Mouse (Mus musculus) kidney, postnatal 25 days (tissue): ENCODE results near the gene Kmt2d.
A peak's percentile ranks its signal among the peaks of the same experiment; 100 is the strongest.

Source experiments
- DNase-seq, 2 experiments: peaks; one replicate each; pipeline ENCODE4 v3.0.0; 2021; ENCODE audit warnings: mixed read lengths in 2 of 2

Kmt2d gene

GRCm38 (mm10) chr15:98793141-98793698 lies 77.8 kb downstream of the Kmt2d start:
- no peak for DNase-seq

- DNase-seq, result no peak
These were observed 78.6 kb downstream of the Kmt2d start for GRCm38 (mm10) chr15:98792233-98793020.

GRCm38 (mm10) chr15:98791771-98792170 lies 79.2 kb downstream of the Kmt2d start:
- no peak for DNase-seq

- no peak for DNase-seq
These were observed 79.8 kb downstream of the Kmt2d start for GRCm38 (mm10) chr15:98791221-98791620.

DNA sequence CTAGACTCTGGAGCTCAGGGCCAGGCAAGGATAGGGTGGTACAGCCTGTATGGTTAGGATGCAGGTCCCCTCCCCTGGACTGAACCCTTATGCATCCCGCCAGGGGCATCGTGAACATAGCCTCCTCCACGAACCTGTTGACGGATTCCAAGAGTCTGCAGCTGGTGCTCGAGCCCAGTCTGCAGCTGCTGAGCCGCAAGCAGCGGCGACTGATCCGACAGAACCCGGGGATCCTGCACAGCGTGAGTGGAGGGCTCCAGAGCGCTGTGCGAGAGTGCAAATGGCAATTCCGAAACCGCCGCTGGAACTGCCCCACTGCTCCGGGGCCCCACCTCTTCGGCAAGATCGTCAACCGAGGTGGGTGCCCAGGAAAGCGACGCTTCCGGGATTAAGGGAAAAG lies 80.2 kb downstream of the Kmt2d start:
- DNase-seq, result no peak

DNA sequence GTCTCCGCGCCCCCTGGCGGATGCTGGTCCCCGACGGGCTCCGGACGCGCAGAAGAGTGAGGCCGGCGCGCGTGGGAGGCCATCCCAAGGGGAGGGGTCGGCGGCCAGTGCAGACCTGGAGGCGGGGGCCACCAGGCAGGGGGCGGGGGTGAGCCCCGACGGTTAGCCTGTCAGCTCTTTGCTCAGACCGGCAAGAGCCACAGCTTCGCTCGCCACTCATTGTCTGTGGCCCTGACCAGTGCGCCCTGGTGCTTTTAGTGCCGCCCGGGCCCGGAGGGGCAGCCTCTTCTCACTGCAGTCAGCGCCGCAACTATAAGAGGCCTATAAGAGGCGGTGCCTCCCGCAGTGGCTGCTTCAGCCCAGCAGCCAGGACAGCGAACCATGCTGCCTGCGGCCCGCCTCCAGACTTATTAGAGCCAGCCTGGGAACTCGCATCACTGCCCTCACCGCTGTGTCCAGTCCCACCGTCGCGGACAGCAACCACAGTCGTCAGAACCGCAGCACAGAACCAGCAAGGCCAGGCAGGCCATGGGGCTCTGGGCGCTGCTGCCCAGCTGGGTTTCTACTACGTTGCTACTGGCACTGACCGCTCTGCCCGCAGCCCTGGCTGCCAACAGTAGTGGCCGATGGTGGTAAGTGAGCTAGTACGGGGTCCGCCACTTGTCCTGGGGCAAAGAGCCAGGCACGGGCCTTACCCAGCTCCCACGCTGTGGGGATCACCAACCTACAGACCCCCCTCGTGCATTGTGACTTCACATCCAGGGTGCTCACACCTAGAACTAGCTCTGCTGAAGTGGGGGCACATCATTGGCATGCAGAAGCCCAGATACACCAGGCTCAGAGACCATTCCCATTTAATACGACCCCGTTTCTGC lies 81.1 kb downstream of the Kmt2d start, which contains the start of gene Wnt1:
Gene Wnt1 (plus strand): TSS at position 197 of the 875 bp plus-strand sequence.
- DNase-seq, result peak; percentile 65 to 68

DNA sequence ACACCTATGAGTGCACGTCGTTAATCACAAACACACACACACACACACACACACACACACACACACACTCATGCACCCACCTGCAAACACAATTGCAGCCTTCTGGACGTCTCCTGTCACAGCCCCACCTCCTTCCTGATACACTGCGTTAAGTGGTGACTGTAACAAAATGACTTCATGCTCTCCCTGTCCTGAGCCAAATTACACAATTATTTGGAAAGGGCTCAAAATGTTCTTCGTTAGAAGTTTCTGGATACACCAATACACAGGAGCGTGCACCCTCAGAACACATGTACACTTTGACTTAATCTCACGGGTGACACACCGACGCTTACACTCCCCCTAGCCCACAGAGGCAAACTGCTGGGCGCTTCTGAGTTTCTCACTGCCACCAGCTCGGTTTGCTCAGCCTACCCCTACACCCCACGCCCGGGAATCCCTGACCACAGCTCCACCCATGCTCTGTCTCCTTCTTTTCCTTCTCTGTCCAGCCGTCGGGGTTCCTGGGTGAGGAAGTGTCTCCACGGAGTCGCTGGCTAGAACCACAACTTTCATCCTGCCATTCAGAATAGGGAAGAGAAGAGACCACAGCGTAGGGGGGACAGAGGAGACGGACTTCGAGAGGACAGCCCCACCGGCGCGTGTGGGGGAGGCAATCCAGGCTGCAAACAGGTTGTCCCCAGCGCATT lies 81.9 kb downstream of the Kmt2d start:
- no peak for DNase-seq

DNA sequence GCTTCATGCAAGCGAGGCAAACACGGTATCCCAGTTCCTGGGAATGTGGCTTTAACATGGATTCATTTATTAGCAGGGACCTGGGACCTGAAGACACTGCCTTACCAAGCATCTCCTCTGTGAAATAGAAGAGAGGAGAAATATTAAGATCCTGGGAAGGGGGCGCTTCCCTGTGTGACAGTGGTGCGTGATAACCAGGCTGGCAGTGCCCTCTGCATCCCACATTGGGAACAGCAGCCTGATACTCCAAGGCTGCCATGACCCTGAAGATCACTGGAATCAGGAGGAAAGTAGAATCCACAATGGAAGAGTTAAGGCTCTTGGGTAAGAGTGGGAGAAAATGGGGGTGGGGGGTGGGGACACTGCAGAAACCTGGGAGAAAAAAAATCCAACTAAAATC lies 83.1 kb downstream of the Kmt2d start:
- no peak for DNase-seq

DNA sequence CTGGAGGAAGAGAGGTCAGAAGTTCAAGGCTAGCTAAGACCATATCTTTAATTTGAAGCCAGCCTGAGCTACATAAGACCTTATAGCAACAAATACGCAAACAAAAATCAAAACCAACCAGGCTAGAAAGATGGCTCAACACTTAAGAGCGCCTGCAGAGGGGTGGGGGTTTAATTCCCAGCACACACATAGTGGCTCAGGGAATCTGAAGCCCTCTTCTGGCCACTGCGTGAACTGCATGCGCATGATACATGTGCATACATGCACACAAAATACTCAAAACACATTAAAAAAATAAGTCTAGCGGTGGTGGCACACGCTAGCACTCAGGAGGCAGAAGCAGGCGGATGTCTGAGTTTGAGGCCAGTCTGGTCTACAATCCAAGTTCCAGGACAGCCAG lies 85.3 kb downstream of the Kmt2d start:
- peak in 1 of 2 experiments; percentile 43 for DNase-seq
